Comparison of ENCODE assay signal across 9 mouse cellular contexts in genomic region chr1:191911067-191911668, GRCm38 (mm10). TPM values are rescaled to one million over a fixed set of nuclear protein-coding genes. Genes with fewer than 3 reads are reported as not detected.
DNase-seq lines count a peak whose midpoint lies in the region; ATAC-seq and TF ChIP-seq lines count a peak whose summit lies in the region.
"Had no signal": no experiment of that assay in that cellular context is flagged by ENCODE, and none has a peak within 500 bp of the region (broad histone marks: within the 10 kb centered on the region; RNA-seq: fewer than 3 reads in every experiment).

No protein-coding gene starts in this region.

- H3K9ac ChIP-seq in heart, adult 2 months (ENCODE audit: low read depth, low read length), result no peak overlapping the region
- H3K9ac ChIP-seq in lung, embryonic 14.5 days, result no peak overlapping the region
- no peak overlapping the region for H3K9ac ChIP-seq in hindbrain, embryonic 16.5 days (ENCODE audit: low read depth, low read length)
- no peak overlapping the region for H3K9ac ChIP-seq in neural tube, embryonic 15.5 days (replicated peaks)

- TF ChIP-seq EP300 in heart, adult 2 months (IDR thresholded peaks at IDR 0.05; ENCODE audit: insufficient read depth, low read depth, low read length), result no peak

- H3K27me3 ChIP-seq in heart, adult 2 months (ENCODE audit: control insufficient read depth, insufficient read depth, low read length), result no peaks in the 10 kb centered on the region
- H3K27me3 ChIP-seq in heart, embryonic 10.5 days (ENCODE audit: insufficient read depth, poor library complexity, severe bottlenecking), result no peaks in the 10 kb centered on the region
- no peaks in the 10 kb centered on the region for H3K27me3 ChIP-seq in lung, embryonic 14.5 days (ENCODE audit: insufficient read depth, low read length)
- no peaks in the 10 kb centered on the region for H3K27me3 ChIP-seq in hindbrain, embryonic 16.5 days (replicated peaks; ENCODE audit: control insufficient read depth, insufficient read depth, low read length)
- H3K27me3 ChIP-seq in neural tube, embryonic 15.5 days (replicated peaks), result no peaks in the 10 kb centered on the region

- no peak for TF ChIP-seq CTCF in heart, adult 2 months (IDR thresholded peaks at IDR 0.05)
- TF ChIP-seq CTCF in lung, embryonic 14.5 days (IDR thresholded peaks at IDR 0.05; ENCODE audit: low read depth), result no peak

- H3K4me1 ChIP-seq in heart, adult 2 months (ENCODE audit: control insufficient read depth, insufficient read depth, low read length), result peaks cover 11% of the 10 kb centered on the region
- peaks cover 40% of the 10 kb centered on the region for H3K4me1 ChIP-seq in heart, embryonic 10.5 days
- peaks cover 19% of the 10 kb centered on the region; the same call in 1 of the 2 replicates for H3K4me1 ChIP-seq in lung, embryonic 14.5 days (ENCODE audit: insufficient read depth)
- peaks cover 28% of the 10 kb centered on the region for H3K4me1 ChIP-seq in hindbrain, embryonic 16.5 days (ENCODE audit: control insufficient read depth, insufficient read depth, low read depth, low read length)
- H3K4me1 ChIP-seq in neural tube, embryonic 15.5 days, result peaks cover 51% of the 10 kb centered on the region

- no peak for TF ChIP-seq POLR2A in heart, adult 2 months (IDR thresholded peaks at IDR 0.05; ENCODE audit: insufficient read depth, low read depth, low read length)

- peaks cover 29% of the 10 kb centered on the region for H3K36me3 ChIP-seq in heart, adult 2 months (ENCODE audit: control insufficient read depth, insufficient read depth, low read length)
- peaks cover 26% of the 10 kb centered on the region for H3K36me3 ChIP-seq in heart, embryonic 10.5 days
- peaks cover 19% of the 10 kb centered on the region for H3K36me3 ChIP-seq in lung, embryonic 14.5 days (ENCODE audit: insufficient read depth)
- 0 out of 2 replicates have a peak, but pooled peaks cover 2% of the 10 kb centered on the region for H3K36me3 ChIP-seq in hindbrain, embryonic 16.5 days (ENCODE audit: control insufficient read depth, insufficient read depth, low read length)
- peaks cover 8% of the 10 kb centered on the region for H3K36me3 ChIP-seq in neural tube, embryonic 15.5 days

- peak overlapping the region; percentile 4 for H3K4me3 ChIP-seq in heart, adult 2 months
- H3K4me3 ChIP-seq in heart, embryonic 10.5 days, result no peak overlapping the region
- H3K4me3 ChIP-seq in lung, embryonic 14.5 days (ENCODE audit: low read depth, low read length), result no peak overlapping the region
- H3K4me3 ChIP-seq in hindbrain, embryonic 16.5 days (ENCODE audit: low read length), result no peak overlapping the region
- no peak overlapping the region for H3K4me3 ChIP-seq in neural tube, embryonic 15.5 days (replicated peaks)

- intact Hi-C loops in heart, adult 2 months (cut with DNase I), result no loop called here

- no peaks in the 10 kb centered on the region for H3K9me3 ChIP-seq in heart, embryonic 10.5 days
- no peaks in the 10 kb centered on the region for H3K9me3 ChIP-seq in lung, embryonic 14.5 days (ENCODE audit: low read depth, low read length)
- no peaks in the 10 kb centered on the region for H3K9me3 ChIP-seq in hindbrain, embryonic 16.5 days (ENCODE audit: control insufficient read depth, low read length)
- H3K9me3 ChIP-seq in neural tube, embryonic 15.5 days (replicated peaks), result no peaks in the 10 kb centered on the region

- H3K27ac ChIP-seq in heart, adult 2 months, result peak overlapping the region; percentile 26; the same call in 1 of the 2 replicates
- H3K27ac ChIP-seq in heart, embryonic 10.5 days, result no peak overlapping the region
- H3K27ac ChIP-seq in lung, embryonic 14.5 days (ENCODE audit: low read depth), result no peak overlapping the region
- no peak overlapping the region for H3K27ac ChIP-seq in hindbrain, embryonic 16.5 days (ENCODE audit: low read depth, low read length)
- H3K27ac ChIP-seq in neural tube, embryonic 15.5 days (replicated peaks), result no peak overlapping the region

- WGBS in heart, adult 2 months, result 41% methylated on average over 3 of the region's 3 CpGs
- 80% methylated on average over 3 of the region's 3 CpGs for WGBS in heart, embryonic 10.5 days
- WGBS in lung, embryonic 14.5 days, result 58% methylated on average over 3 of the region's 3 CpGs
- WGBS in hindbrain, embryonic 16.5 days, result 75% methylated on average over 3 of the region's 3 CpGs
- 89% methylated on average over 3 of the region's 3 CpGs for WGBS in neural tube, embryonic 15.5 days

- no peak for DNase-seq in heart, adult 2 months
- no peak for DNase-seq in heart, embryonic 10.5 days (ENCODE audit: low spot score)
- peak; percentile 42 for DNase-seq in lung, embryonic 14.5 days
- no peak for DNase-seq in lung, postnatal 25 days (ENCODE audit: low spot score)
- no peak for DNase-seq in layer of hippocampus, postnatal 10 days (ENCODE audit: low spot score in 2 of 2)
- DNase-seq in adrenal gland, postnatal 14 days, result no peak
- DNase-seq: right cerebral cortex, postnatal 4 days had no signal

- peaks cover 9% of the 10 kb centered on the region for H3K79me2 ChIP-seq in heart, adult 2 months (replicated peaks; ENCODE audit: control insufficient read depth, insufficient read depth, low read length)

- H3K4me2 ChIP-seq in lung, embryonic 14.5 days, result no peak overlapping the region; the same call in 1 of the 2 replicates
- peak overlapping the region; percentile 31 for H3K4me2 ChIP-seq in hindbrain, embryonic 16.5 days (ENCODE audit: low read length)
- H3K4me2 ChIP-seq in neural tube, embryonic 15.5 days, result peak overlapping the region; percentile 19

- ATAC-seq in lung, embryonic 14.5 days (ENCODE audit: insufficient read depth), result no peak
- ATAC-seq in hindbrain, embryonic 16.5 days, result no peak
- ATAC-seq in neural tube, embryonic 15.5 days (ENCODE audit: low FRiP score), result no peak

RNA-seq across cellular contexts. Expression of gene Slc30a1, which starts 4.6 kb away (rescaled TPM):
- 10 to 100 TPM; 17.1 to 18.6 TPM for total RNA-seq in heart, adult 2 months (2021)
- 5.3 and 11.4 TPM in 2 replicates for polyA plus RNA-seq in heart, adult 2 months (2012; rRNA removed)
- 1.8 and 2.5 TPM in 2 replicates for polyA plus RNA-seq in heart, embryonic 10.5 days (2016; fragmentation: Nextera tagmentation; extraction: Ambion mirVana)
- polyA plus RNA-seq in lung, embryonic 14.5 days (2014; fragmentation: Nextera tagmentation; extraction: Ambion mirVana), result 2.9 and 3.9 TPM in 2 replicates
- polyA plus RNA-seq in hindbrain, embryonic 16.5 days (2015; fragmentation: Nextera tagmentation; extraction: Ambion mirVana), result 2.0 and 2.2 TPM in 2 replicates
- 3.6 and 4.1 TPM in 2 replicates for polyA plus RNA-seq in neural tube, embryonic 15.5 days (2015; fragmentation: Nextera tagmentation; extraction: Ambion mirVana)
- total RNA-seq in layer of hippocampus, postnatal 10 days (2021), result 10 to 100 TPM; 27.5 to 36.4 TPM
- 17.8 and 25.2 TPM in 2 replicates for total RNA-seq in adrenal gland, postnatal 14 days (2021)
